Mouse (Mus musculus) testis, postnatal 14 days (tissue): ENCODE measurements at regions not wholly inside any gene's neighbourhood (a gene's known extent, or its start where the extent isn't known, plus 50 kb on each side); places are given as distances from the start of the nearest gene placed in this dataset.

Experiments used
- DNase-seq: peaks from one replicate; pipeline ENCODE4 v3.0.0; 2021; ENCODE audit warnings: low spot score

GRCm38 (mm10) chr2:124775737-124776136 lies 292.2 kb upstream of the Slc24a5 start:
- DNase-seq: no peak

DNA sequence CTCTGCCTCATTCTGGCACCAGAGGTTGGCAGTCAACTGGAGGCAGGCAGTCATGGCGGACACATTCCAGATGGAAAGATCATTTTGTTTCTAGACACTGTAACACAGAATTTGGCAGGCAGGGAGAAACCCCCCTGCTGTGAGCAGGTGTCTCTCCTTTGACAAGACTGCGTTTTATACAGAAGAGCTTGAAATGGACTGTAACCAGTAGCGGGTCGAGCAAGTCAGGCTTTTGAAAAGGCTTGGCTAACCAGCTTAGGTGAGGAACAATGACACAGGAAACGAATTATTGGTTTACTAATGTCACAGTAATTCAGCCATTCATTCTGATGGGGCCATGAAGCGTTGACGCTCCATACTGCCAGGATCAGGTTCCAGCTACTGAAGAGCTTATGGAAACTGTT lies 275.3 kb upstream of the Slc24a5 start:
- no peak for DNase-seq

DNA sequence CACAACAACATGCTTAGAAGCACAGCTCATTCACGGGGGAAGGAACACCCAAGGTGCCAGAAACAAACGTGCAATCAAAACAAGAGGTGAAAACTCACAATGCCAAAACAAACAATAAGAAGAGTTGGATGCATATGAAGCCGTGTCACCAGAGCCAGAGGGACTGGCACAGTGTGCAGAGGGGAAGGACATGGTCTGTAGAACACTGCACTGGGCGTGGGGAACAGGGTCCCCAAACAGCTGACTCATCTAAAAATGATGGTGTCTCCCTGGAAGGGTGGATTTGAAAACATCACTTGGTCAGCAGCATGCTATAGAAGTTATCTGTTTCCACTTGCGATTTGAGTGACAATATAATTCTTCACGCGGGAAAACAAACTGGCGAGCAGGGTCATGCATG lies 256.2 kb upstream of the Slc24a5 start:
- no peak for DNase-seq

- no peak for DNase-seq
Measured at GRCm38 (mm10) chr2:124816814-124817213, 251.1 kb upstream of the Slc24a5 start.

DNA sequence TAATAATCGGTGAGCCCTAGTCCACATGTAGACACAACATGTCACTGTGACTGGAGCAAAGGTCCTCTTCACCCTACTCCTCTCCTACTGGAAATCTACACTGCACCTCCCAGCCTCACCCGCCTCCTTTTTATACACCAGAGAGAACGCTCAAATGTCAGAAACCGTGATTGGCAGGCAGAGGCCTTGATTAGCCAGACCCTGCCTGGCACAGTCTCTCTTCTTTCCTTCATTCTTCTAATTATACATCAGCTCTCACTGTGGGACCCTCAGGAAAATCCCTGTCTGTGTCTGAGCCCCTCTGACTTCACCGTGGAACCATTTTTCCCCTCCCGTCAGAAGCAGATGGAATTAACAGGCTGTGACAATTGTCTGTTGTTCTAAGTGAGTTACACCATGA lies 248.1 kb upstream of the Slc24a5 start:
- no peak for DNase-seq

- no peak for DNase-seq
Measured at GRCm38 (mm10) chr2:124820821-124821220, 247.1 kb upstream of the Slc24a5 start.

DNA sequence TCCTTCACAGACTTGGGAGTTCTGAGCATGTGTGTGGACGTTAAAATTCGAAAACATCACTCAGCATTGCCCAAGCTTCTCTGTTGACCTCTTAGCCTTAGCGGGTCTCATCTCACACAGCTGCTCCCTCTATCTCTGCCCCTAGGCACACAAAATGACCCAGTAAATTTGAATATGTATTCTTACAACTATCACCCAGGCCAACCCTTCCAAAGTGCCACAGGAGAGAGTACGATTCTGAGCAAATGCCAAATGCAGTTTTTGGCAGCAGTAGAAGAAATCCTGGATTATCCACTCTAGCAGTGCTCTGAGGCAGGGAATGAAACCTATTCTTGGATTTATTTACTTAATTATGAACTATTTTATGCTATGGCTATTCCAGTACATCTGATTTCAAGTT lies 246.6 kb upstream of the Slc24a5 start:
- no peak for DNase-seq

DNA sequence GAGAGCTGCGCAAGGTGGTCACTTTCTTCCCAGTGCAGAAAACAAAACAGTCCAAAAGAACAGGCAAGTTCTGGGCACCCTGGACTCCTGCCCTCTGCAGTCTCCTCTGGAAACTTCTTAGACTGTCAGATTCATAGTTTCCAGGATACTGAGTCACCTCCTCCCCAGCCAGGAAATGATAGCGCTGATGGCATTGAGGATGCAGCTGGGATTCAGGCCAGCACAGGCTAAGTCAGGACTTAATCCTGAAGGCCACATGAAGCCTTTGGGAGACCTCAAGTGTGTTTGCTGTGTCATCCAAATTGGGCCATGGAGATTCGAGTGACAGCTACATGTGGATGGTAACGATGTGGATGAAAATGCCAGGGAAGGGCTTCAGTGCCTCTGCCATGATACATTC lies 219.1 kb upstream of the Slc24a5 start:
- no peak for DNase-seq

GRCm38 (mm10) chr2:124858504-124858903 lies 209.4 kb upstream of the Slc24a5 start:
- DNase-seq: peak; percentile 8

DNA sequence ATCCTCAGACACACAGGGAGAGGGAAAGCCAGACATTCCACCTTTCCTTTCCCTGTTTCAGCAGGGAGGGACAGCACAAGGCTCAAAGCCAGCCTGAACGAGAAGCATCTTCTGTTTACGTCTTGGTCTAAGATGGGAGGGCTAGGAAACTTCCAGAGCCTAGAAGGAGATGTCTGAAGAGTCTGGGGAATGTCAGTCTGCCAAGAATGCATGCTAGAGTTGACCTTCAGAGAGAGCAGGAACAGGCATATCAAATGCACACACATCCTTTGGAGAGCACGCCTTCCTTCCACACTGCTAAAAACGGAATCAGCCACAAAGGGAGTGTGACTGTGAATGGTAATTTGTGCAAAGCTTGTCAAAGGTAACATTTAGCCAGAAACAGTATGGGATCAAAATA lies 179.7 kb upstream of the Slc24a5 start:
- DNase-seq: no peak

GRCm38 (mm10) chr2:124895002-124895401 lies 172.9 kb upstream of the Slc24a5 start:
- DNase-seq: no peak

DNA sequence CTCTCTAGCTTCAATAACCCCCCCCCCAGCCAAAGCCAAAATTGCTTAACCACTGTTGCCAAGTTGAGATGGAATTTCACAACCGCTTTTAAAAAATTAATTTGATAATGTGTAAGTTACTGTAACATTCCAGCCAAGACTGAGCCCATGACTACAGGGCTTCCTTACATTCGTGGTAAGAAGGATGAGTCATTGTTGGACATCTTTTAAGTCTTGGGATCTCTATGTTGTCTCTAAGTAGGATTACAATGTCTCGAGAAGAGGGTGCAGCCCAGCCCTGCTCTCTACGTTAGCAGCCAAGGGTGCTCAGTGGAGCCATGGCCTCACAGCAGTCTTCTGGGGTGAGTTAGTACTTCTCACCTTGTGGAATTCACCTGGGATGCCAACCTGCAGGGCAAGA lies 164.4 kb upstream of the Slc24a5 start:
- DNase-seq: no peak

- DNase-seq: no peak
Measured at GRCm38 (mm10) chr2:124905076-124905475, 162.8 kb upstream of the Slc24a5 start.

DNA sequence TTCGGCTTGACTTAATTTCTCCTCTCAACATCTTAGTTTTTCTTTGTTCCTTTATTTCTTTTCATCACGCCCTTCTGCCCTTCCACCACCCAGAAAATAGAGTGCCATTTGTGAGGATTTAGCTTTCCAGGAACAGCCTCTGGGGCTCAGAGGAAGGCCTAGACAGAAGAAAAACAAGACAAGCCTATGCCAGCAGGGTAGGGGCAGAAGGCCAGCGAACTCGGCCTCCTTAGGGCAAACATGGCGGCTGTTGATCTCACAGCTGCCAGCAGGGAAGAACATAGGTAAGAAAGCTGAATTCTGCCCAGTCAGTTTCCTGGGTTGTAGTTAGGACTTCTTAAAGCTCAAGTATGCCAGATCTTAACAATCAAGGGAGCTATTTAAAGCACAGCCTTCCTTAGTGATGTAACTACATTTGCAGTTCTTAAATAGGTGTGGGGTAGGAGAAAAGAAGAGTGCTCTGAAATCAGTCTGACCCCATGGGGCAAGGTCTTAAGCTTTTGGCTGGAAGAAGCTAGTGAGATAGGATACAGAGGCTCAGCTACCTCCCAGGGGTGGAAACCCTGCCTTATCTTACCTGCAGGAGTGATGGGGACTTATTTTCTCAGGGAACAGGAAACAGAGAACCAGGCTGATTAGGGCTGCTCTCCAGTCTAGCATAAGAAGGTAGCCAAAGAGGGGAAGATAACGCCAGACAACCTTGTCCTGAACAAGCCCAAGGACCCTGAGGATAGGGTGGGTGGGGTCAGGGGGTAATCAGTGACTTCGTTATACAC lies 148.8 kb upstream of the Slc24a5 start:
- no peak for DNase-seq

DNA sequence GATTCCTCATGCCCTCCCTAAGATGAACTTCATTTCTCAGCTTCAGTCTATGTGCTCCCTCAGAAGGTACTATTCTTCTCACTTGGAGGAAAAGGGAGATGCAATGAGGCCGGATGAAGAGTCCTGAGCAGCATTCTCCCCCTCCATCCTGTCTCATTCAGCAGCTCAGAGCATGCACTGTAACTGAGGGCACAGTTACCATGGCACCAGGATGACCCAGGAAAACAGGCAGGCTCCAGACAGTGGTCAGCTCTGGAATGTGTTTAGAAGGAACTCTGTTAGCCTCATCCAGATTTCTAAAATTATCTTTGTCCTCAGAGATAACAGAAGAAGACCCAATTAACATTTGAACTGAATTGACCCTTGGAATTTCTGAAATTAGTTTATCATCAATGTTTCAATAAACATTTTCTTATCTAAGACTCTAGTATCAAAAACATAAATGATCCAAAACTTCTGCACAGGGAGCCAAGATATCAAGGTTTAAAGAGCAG lies 148.1 kb upstream of the Slc24a5 start:
- DNase-seq: no peak

DNA sequence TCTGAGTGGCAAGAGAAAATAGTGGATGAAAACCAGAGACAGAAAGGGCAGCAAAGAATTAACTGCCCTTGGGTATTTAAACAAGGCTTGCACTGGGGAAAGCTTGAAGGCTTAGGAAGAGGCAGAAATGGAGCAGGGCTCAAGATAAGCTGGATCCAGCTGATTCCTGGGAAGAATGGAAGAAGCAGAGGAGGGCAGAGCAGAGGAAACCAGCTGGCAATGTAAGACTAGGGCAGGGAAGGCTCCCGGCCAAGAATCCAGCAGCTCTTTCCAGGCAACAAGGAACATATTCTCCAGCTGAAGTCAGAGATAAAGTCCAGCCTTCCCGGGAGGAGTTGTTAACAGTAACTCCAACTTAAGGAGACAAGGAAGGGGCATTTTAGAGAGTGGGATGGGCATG lies 147.7 kb upstream of the Slc24a5 start:
- DNase-seq: peak; percentile 19

DNA sequence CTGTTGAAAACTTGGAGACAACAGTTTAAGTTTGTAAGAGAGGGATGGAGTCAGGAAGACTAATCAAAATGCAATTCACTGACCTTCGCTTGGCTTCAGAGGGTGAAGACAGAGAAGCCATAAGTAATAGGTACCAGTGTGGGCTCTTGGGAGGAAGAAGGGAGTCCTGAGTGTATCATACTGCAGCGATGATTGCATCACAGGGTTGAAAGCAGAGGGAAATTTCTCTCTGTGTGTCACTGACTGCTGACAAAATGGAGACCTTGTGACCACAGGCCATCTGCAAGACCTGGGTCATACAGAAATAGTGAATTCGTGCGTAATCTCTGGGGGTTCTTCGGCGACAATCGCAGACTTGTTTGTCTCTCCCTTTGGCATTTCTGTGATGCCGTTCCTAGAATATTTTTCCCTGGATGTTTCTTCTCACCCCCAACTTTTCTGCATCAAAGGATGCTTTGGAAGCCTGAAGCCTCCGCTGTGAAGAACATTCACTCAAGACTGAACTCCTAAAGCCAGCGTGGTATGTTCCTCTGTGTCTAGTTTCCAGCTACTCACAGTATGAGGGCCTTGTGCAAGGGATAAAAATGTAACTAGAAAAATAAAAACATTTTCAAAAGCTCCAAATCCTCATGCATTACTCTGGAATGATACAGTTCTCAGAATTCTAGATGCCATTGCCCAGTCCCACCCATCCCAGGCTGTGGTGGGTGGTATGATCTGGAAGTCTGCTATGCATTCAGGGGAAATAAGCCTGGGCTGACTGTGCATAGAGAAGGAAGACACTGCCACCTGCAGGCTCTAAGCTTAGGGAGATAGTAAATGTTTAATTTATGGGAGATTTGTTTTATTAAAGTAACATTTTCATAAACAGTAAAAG lies 139.8 kb upstream of the Slc24a5 start:
- DNase-seq: no peak

- DNase-seq: no peak
Measured at GRCm38 (mm10) chr2:124928759-124929113, 139.2 kb upstream of the Slc24a5 start.

- DNase-seq: no peak
Measured at GRCm38 (mm10) chr2:124930719-124931118, 137.2 kb upstream of the Slc24a5 start.

- no peak for DNase-seq
Measured at GRCm38 (mm10) chr2:124932566-124932965, 135.4 kb upstream of the Slc24a5 start.

GRCm38 (mm10) chr2:124933876-124934275 lies 134.0 kb upstream of the Slc24a5 start:
- no peak for DNase-seq

DNA sequence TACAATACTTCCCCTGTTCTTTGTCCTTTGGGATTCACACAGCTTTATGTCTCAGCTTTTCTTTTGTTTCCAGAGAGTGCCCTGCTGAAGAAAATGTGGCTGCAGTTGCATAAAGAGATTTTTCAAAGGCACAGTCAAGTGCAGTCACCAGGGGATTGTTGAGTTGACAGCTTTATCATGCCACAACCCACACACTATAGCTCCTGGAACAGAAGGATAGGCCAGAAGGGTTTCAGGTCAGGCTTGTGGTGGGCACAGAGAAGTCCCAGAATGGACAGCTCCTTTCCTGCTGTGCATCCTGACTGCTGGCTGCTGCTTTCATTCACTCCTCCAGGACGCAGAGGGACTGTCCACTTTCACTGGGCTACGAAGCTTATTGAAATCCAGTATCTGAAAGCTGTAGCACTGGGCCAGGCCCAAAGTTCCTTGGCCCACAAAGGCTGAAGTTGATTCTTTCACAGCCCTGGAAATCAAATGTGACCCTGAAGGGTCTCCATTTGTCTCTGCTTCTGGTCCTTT lies 119.6 kb upstream of the Slc24a5 start:
- DNase-seq: no peak

- no peak for DNase-seq
Measured at GRCm38 (mm10) chr2:124948812-124949211, 119.1 kb upstream of the Slc24a5 start.
